Mouse (Mus musculus) midbrain, embryonic 12.5 days (tissue): ENCODE measurements around the gene Dennd1a. TPM values are rescaled to one million over a fixed set of nuclear protein-coding genes. Genes with fewer than 3 reads are reported as not detected.

Source experiments
- ATAC-seq: fragments of 200-750 bp; cut with Nextera tagmentation; 2 replicates; pipeline ENCODE4 v1.8.0; 2017; ENCODE audit warnings: low read depth, moderate TSS enrichment, moderate library complexity; ENCODE audit not compliant: low FRiP score
- H3K27ac ChIP-seq: fragments of 300-500 bp; sonication (generic); replicated peaks from 2 replicates; pipeline ENCODE4 v1.5.1; 2016; ENCODE audit warnings: mild to moderate bottlenecking
- H3K27me3 ChIP-seq: fragments of 300-500 bp; sonication (generic); 2 replicates; pipeline ENCODE4 v1.6.1; 2016; ENCODE audit warnings: mild to moderate bottlenecking
- H3K36me3 ChIP-seq: fragments of 300-500 bp; sonication (generic); 2 replicates; pipeline ENCODE4 v1.6.1; 2016
- H3K4me1 ChIP-seq: fragments of 300-500 bp; sonication (generic); 2 replicates; pipeline ENCODE4 v1.6.1; 2016
- H3K4me2 ChIP-seq: fragments of 300-500 bp; sonication (generic); replicated peaks from 2 replicates; pipeline ENCODE4 v1.6.1; 2016; ENCODE audit warnings: mild to moderate bottlenecking, moderate library complexity
- H3K4me3 ChIP-seq: fragments of 300-500 bp; sonication (generic); 2 replicates; pipeline ENCODE4 v1.5.1; 2016; ENCODE audit warnings: mild to moderate bottlenecking
- H3K9ac ChIP-seq: fragments of 300-500 bp; sonication (generic); replicated peaks from 2 replicates; pipeline ENCODE4 v1.6.1; 2016; ENCODE audit warnings: mild to moderate bottlenecking, moderate library complexity
- H3K9me3 ChIP-seq: fragments of 300-500 bp; sonication (generic); 2 replicates; pipeline ENCODE4 v1.6.1; 2016; ENCODE audit warnings: mild to moderate bottlenecking
- WGBS: fragments of 180-500 bp; shearing (Covaris S2); methylation state at CpG from one replicate; pipeline ENCODE4 v1.1.7; 2016; 5-methylcytosine and 5-hydroxymethylcytosine counted together
- polyA plus RNA-seq: library from polyadenylated mRNA; unstranded; fragments of >200 nt; fragmentation: Nextera tagmentation; extraction: Ambion mirVana; gene quantifications from 2 replicates; pipeline ENCODE4 v1.2.1, GENCODE M21; 2016

The Dennd1a gene
- polyA plus RNA-seq, 1 experiment from 2014 or later = 25.6 TPM

- no peaks in the 10 kb centered on the region for H3K27me3 ChIP-seq
- H3K9me3 ChIP-seq = no peaks in the 10 kb centered on the region
- peaks cover 58% of the 10 kb centered on the region for H3K4me1 ChIP-seq
- ATAC-seq = no peak
- H3K36me3 ChIP-seq = no peaks in the 10 kb centered on the region
- no peak overlapping the region for H3K27ac ChIP-seq
- no peak overlapping the region for H3K4me2 ChIP-seq
- no peak overlapping the region for H3K4me3 ChIP-seq
- no peak overlapping the region for H3K9ac ChIP-seq
Measured at GRCm38 (mm10) chr2:38096328-38096727, 190.9 kb downstream of the Dennd1a start.

DNA sequence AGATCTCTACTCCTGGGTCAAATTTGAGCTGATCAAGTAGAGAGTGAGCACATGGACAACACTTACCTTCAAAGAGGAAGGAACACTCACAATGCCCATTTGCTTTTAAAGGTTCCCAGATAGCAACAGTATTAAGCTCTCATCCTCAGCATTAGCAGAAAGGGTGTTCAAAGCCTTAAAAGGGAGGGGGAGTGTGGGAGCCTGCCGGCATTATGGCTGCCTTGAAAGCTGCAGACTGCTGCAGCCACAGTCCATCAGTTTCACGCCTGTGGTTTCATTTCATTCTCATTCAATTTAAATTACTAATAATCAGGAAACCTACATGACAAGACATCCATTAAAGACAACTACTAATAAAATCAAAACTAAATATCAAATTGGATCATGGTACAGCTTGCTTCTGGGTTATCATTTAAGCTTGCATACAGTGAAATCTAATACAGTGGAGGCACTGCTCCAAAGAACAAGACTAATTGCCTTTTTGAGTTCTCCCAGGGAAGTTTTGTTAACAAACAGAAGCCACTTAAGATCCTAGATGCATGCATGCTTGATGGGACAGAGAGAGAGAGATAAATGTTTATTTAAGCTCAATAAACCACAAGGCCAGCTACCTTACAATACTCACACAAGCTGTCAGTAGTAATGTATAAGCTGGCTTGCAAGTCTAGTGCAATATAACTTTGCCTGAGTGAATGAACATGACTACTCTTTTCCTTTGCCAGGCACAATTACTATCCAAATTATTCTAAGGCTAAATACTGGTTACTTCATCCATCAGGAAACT, 192.6 kb downstream of the Dennd1a start:
- Histone ChIP-seq H3K4me1 (peaks cover 50% of the 10 kb centered on the region), H3K4me2 (no peak overlapping the region), H3K27ac (no peak overlapping the region), H3K4me3 (no peak overlapping the region), H3K9ac (no peak overlapping the region), H3K27me3 (no peaks in the 10 kb centered on the region), H3K36me3 (no peaks in the 10 kb centered on the region), H3K9me3 (no peaks in the 10 kb centered on the region)
- no peak for ATAC-seq
- WGBS = 26% methylated on average over 2 of the region's 2 CpGs

GRCm38 (mm10) chr2:38093968-38094367, 193.2 kb downstream of the Dennd1a start:
- Histone ChIP-seq H3K4me2 (no peak overlapping the region), H3K9me3 (no peaks in the 10 kb centered on the region), H3K36me3 (no peaks in the 10 kb centered on the region), H3K27me3 (no peaks in the 10 kb centered on the region), H3K4me1 (peaks cover 44% of the 10 kb centered on the region), H3K4me3 (no peak overlapping the region), H3K9ac (no peak overlapping the region), H3K27ac (no peak overlapping the region)
- ATAC-seq = no peak

DNA sequence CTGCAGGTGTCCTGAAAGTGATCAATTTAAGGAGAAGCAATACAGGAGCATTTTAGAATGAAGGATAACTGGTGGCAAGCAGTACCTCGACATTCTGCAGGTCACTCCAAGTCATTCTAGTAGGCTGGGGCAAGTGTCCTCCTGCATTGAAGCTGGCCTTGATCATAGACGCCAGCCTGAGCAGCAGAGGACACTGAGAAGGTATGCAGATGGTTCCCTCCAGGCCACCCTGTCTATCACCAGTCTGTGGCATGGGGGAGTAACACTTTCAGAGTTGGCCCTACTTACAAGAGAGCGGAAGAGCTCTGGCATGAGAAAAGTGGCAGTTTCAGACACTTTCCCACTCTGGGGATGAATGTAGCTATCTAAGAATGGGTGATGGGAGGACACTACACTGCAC, 193.9 kb downstream of the Dennd1a start:
- H3K36me3 ChIP-seq = no peaks in the 10 kb centered on the region
- H3K27ac ChIP-seq = no peak overlapping the region
- no peak overlapping the region for H3K9ac ChIP-seq
- H3K4me1 ChIP-seq = peaks cover 37% of the 10 kb centered on the region
- no peak overlapping the region for H3K4me3 ChIP-seq
- 84% methylated on average over 3 of the region's 3 CpGs for WGBS
- no peak for ATAC-seq
- no peaks in the 10 kb centered on the region for H3K27me3 ChIP-seq
- H3K9me3 ChIP-seq = no peaks in the 10 kb centered on the region
- no peak overlapping the region for H3K4me2 ChIP-seq

DNA sequence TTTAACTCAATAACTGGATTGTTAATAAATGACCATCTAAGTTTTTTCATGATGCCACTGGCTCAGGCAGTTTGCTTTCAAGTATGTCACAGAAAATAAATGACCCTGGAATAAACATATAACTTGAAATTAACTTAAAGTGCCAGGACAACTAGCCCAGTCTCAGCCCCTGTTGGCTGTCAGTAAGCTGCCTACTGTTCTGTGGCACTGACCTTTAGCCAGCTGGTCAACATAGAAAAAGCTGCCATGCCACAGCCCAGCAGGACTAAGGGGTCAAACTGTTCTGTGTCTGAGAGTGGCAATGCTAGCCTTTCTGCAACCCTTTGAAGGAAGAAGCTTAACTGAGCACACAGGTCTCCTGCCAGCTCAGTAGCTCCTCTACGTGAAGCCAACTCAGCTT, 198.8 kb downstream of the Dennd1a start:
- WGBS = 60% methylated on average over 1 of the region's 1 CpGs
- Histone ChIP-seq H3K27me3 (no peaks in the 10 kb centered on the region), H3K4me1 (no peaks in the 10 kb centered on the region), H3K9me3 (no peaks in the 10 kb centered on the region), H3K4me2 (no peak overlapping the region), H3K9ac (no peak overlapping the region), H3K36me3 (no peaks in the 10 kb centered on the region), H3K27ac (no peak overlapping the region), H3K4me3 (no peak overlapping the region)
- no peak for ATAC-seq

DNA sequence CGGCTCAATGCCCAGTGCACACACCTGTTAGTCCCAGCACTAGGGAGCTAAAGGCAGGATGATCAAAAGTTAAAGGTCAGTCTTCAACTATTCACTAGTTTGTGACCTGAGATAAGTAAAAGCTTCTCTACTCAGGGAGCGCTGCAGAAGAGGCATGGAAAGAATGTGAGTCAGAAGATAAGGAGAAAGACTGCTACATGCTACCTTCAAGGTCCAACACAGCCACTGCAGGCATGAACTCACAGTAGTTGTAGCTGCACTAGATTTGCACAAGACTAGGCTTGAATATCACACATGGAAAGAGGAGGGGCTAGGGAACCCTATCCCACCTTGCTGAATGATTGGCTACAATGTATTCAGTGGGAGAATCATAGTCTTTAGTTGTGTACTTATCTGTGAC, 202.1 kb downstream of the Dennd1a start:
- no peaks in the 10 kb centered on the region for H3K27me3 ChIP-seq
- no peak for ATAC-seq
- H3K4me3 ChIP-seq = no peak overlapping the region
- H3K9ac ChIP-seq = no peak overlapping the region
- WGBS = 87% methylated on average over 2 of the region's 2 CpGs
- no peak overlapping the region for H3K4me2 ChIP-seq
- no peaks in the 10 kb centered on the region for H3K9me3 ChIP-seq
- no peaks in the 10 kb centered on the region for H3K36me3 ChIP-seq
- no peaks in the 10 kb centered on the region for H3K4me1 ChIP-seq
- no peak overlapping the region for H3K27ac ChIP-seq

GRCm38 (mm10) chr2:38083251-38083650, 203.9 kb downstream of the Dennd1a start:
- Histone ChIP-seq H3K4me2 (no peak overlapping the region), H3K36me3 (no peaks in the 10 kb centered on the region), H3K4me1 (no peaks in the 10 kb centered on the region), H3K4me3 (no peak overlapping the region), H3K27me3 (no peaks in the 10 kb centered on the region), H3K9me3 (no peaks in the 10 kb centered on the region), H3K9ac (no peak overlapping the region), H3K27ac (no peak overlapping the region)
- WGBS = 88% methylated on average over 3 of the region's 3 CpGs
- no peak for ATAC-seq

DNA sequence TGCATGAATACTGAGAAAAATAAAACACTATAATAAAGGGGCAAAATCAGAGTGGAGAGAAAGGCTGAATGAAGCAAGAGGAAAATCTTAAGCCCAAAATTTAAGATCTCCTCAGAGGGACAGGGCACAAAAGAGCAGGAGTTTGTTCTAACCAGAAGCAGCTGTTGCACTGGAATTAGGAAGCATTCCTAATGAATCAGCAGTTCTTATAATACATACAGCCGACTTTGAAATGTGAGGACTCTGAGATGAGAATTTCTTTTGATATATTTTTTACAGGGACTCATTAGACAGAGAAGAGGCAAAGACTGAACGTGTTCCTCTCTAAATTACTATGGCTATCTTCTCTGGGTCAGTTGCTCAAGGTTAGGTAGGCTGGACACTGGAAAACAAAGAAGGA, 212.7 kb downstream of the Dennd1a start:
- no peak overlapping the region for H3K9ac ChIP-seq
- ATAC-seq = no peak
- no peak overlapping the region for H3K27ac ChIP-seq
- no peaks in the 10 kb centered on the region for H3K36me3 ChIP-seq
- no peak overlapping the region for H3K4me2 ChIP-seq
- no peaks in the 10 kb centered on the region for H3K27me3 ChIP-seq
- no peak overlapping the region for H3K4me3 ChIP-seq
- WGBS = 45% methylated on average over 2 of the region's 2 CpGs
- H3K9me3 ChIP-seq = no peaks in the 10 kb centered on the region
- no peaks in the 10 kb centered on the region for H3K4me1 ChIP-seq

GRCm38 (mm10) chr2:38072061-38072460, 215.1 kb downstream of the Dennd1a start:
- Histone ChIP-seq H3K9me3 (no peaks in the 10 kb centered on the region), H3K36me3 (no peaks in the 10 kb centered on the region), H3K4me1 (no peaks in the 10 kb centered on the region), H3K27me3 (no peaks in the 10 kb centered on the region), H3K4me2 (no peak overlapping the region), H3K4me3 (no peak overlapping the region), H3K9ac (no peak overlapping the region), H3K27ac (no peak overlapping the region)
- ATAC-seq = no peak

- H3K27ac ChIP-seq = no peak overlapping the region
- H3K4me2 ChIP-seq = no peak overlapping the region
- no peak overlapping the region for H3K4me3 ChIP-seq
- H3K9me3 ChIP-seq = no peaks in the 10 kb centered on the region
- no peaks in the 10 kb centered on the region for H3K27me3 ChIP-seq
- no peak overlapping the region for H3K9ac ChIP-seq
- 0 out of 2 replicates have a peak, but pooled peaks cover 5% of the 10 kb centered on the region for H3K4me1 ChIP-seq
- no peak for ATAC-seq
- 83% methylated on average over 2 of the region's 2 CpGs for WGBS
- no peaks in the 10 kb centered on the region for H3K36me3 ChIP-seq
Measured at GRCm38 (mm10) chr2:38068171-38068572, 219.0 kb downstream of the Dennd1a start.

GRCm38 (mm10) chr2:38065914-38066313, 221.3 kb downstream of the Dennd1a start:
- Histone ChIP-seq H3K36me3 (no peaks in the 10 kb centered on the region), H3K27ac (no peak overlapping the region), H3K4me3 (no peak overlapping the region), H3K27me3 (no peaks in the 10 kb centered on the region), H3K9me3 (no peaks in the 10 kb centered on the region), H3K4me2 (no peak overlapping the region), H3K4me1 (0 out of 2 replicates have a peak, but pooled peaks cover 5% of the 10 kb centered on the region), H3K9ac (no peak overlapping the region)
- ATAC-seq = no peak
- 60% methylated on average over 1 of the region's 1 CpGs for WGBS

DNA sequence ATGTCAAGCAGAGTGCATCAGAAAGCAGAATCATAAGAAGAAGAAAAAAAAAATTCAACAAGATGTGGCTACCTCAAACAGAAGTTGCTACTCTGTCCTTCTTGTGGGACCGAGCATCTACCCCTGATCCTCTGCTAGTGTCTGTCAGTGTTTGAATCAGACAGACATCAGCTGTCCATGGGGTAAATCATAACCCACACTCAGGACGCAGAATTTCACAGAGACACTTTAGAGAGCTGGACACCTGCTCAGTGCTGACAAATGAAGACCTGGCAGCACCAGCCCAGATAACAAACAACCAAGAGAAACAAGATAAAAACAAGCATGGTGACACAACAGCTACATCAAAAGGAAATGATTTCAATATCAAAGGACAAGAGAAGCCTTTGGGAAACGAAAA, 222.9 kb downstream of the Dennd1a start:
- H3K27me3 ChIP-seq = no peaks in the 10 kb centered on the region
- no peak overlapping the region for H3K4me2 ChIP-seq
- H3K4me3 ChIP-seq = no peak overlapping the region
- ATAC-seq = no peak
- H3K36me3 ChIP-seq = no peaks in the 10 kb centered on the region
- no peaks in the 10 kb centered on the region for H3K9me3 ChIP-seq
- no peak overlapping the region for H3K9ac ChIP-seq
- H3K4me1 ChIP-seq = 0 out of 2 replicates have a peak, but pooled peaks cover 5% of the 10 kb centered on the region
- 64% methylated on average over 3 of the region's 3 CpGs for WGBS
- no peak overlapping the region for H3K27ac ChIP-seq

GRCm38 (mm10) chr2:38062156-38062555, 225.0 kb downstream of the Dennd1a start:
- WGBS = 83% methylated on average over 1 of the region's 1 CpGs
- Histone ChIP-seq H3K4me2 (no peak overlapping the region), H3K36me3 (no peaks in the 10 kb centered on the region), H3K4me1 (0 out of 2 replicates have a peak, but pooled peaks cover 5% of the 10 kb centered on the region), H3K9ac (no peak overlapping the region), H3K9me3 (no peaks in the 10 kb centered on the region), H3K27me3 (no peaks in the 10 kb centered on the region), H3K27ac (no peak overlapping the region), H3K4me3 (no peak overlapping the region)
- ATAC-seq = no peak
